Mouse (Mus musculus) myocyte (in vitro differentiated cells): ENCODE results near the gene Grb14. TPM values are rescaled to one million over a fixed set of nuclear protein-coding genes. Genes with fewer than 3 reads are reported as not detected.
A peak's percentile ranks its signal among the peaks of the same experiment; 100 is the strongest.

ENCODE experiments used
- H3K27me3 ChIP-seq: one replicate; pipeline ENCODE4 v1.6.1; 2011; ENCODE audit not compliant: control insufficient read depth, insufficient read depth, insufficient read length
- H3K36me3 ChIP-seq: one replicate; pipeline ENCODE4 v1.6.1; 2011; ENCODE audit not compliant: control insufficient read depth, insufficient read depth
- H3K4me2 ChIP-seq: one replicate; pipeline ENCODE4 v1.6.1; 2011; ENCODE audit warnings: low read depth, control low read depth
- H3K4me3 ChIP-seq: one replicate; pipeline ENCODE4 v1.5.1; 2011; ENCODE audit warnings: mild to moderate bottlenecking, control low read depth, moderate library complexity
- H3K79me2 ChIP-seq: one replicate; pipeline ENCODE4 v1.6.1; 2011; ENCODE audit not compliant: control insufficient read depth, insufficient read depth
- H3ac ChIP-seq: one replicate; pipeline ENCODE4 v1.6.1; 2011; ENCODE audit not compliant: control insufficient read depth, insufficient read length
- CEBPB ChIP-seq: IDR thresholded peaks from 2 replicates; pipeline ENCODE4 v1.6.1; 2011; ENCODE audit warnings: mild to moderate bottlenecking, moderate library complexity; ENCODE audit not compliant: poor library complexity, insufficient read depth, severe bottlenecking
- E2F4 ChIP-seq: IDR thresholded peaks from one replicate; pipeline ENCODE4 v1.6.1; 2011; ENCODE audit warnings: mild to moderate bottlenecking, control low read depth, moderate library complexity; ENCODE audit not compliant: insufficient read depth
- MAX ChIP-seq: IDR thresholded peaks from one replicate; pipeline ENCODE4 v1.6.1; 2011; ENCODE audit warnings: low read depth, mild to moderate bottlenecking, control low read depth
- MYOD1 ChIP-seq, 3 experiments: IDR thresholded peaks; one replicate each; pipeline ENCODE4 v1.6.1; 2011; ENCODE audit warnings: control low read depth in 2 of 3, low read depth in 2 of 3, mild to moderate bottlenecking in 2 of 3, moderate library complexity in 1 of 3; ENCODE audit not compliant: insufficient read length in 2 of 3, control insufficient read depth in 1 of 3
- MYOG ChIP-seq, 3 experiments: IDR thresholded peaks; one replicate each; pipeline ENCODE4 v1.6.1; 2011; ENCODE audit warnings: control low read depth in 2 of 3, low read depth in 2 of 3, mild to moderate bottlenecking in 2 of 3; ENCODE audit not compliant: insufficient read length in 2 of 3, control insufficient read depth in 1 of 3, insufficient read depth in 1 of 3
- POLR2A ChIP-seq: IDR thresholded peaks from one replicate; pipeline ENCODE4 v1.6.1; 2011; ENCODE audit warnings: low read depth, mild to moderate bottlenecking, control low read depth, moderate library complexity; ENCODE audit not compliant: insufficient read length
- POLR2AphosphoS2 ChIP-seq: IDR thresholded peaks from one replicate; pipeline ENCODE4 v1.6.1; 2011; ENCODE audit warnings: low read depth, control low read depth; ENCODE audit not compliant: insufficient read length
- REST ChIP-seq: IDR thresholded peaks from one replicate; pipeline ENCODE4 v1.6.1; 2011; ENCODE audit warnings: mild to moderate bottlenecking, control low read depth, moderate library complexity; ENCODE audit not compliant: insufficient read depth, insufficient read length
- SRF ChIP-seq: IDR thresholded peaks from one replicate; pipeline ENCODE4 v1.6.1; 2011; ENCODE audit warnings: low read depth; ENCODE audit not compliant: control insufficient read depth, insufficient read length
- TCF12 ChIP-seq: IDR thresholded peaks from one replicate; pipeline ENCODE4 v1.6.1; 2011; ENCODE audit warnings: mild to moderate bottlenecking, control low read depth; ENCODE audit not compliant: poor library complexity, insufficient read depth, severe bottlenecking
- TCF3 ChIP-seq: IDR thresholded peaks from one replicate; pipeline ENCODE4 v1.6.1; 2011; ENCODE audit warnings: low read depth, control low read depth; ENCODE audit not compliant: insufficient read length
- USF1 ChIP-seq: IDR thresholded peaks from one replicate; pipeline ENCODE4 v1.6.1; 2011; ENCODE audit warnings: low read depth, mild to moderate bottlenecking, control low read depth, moderate library complexity
- polyA plus RNA-seq: library from polyadenylated mRNA; unstranded; fragments of >200 nt; fragmentation: generic; extraction: Trizol; gene quantifications from one replicate; pipeline ENCODE4 v1.2.1, GENCODE M21; 2012; ENCODE audit warnings: missing spikeins

The Grb14 gene
- polyA plus RNA-seq, 1 experiment = 0.66 TPM

GRCm38 (mm10) chr2:65021691-65022362 lies 3.0 kb downstream of the Grb14 start:
- no peaks in the 10 kb centered on the region for H3K36me3 ChIP-seq

GRCm38 (mm10) chr2:65017375-65017774 lies 7.4 kb downstream of the Grb14 start:
- H3K27me3 ChIP-seq = no peaks in the 10 kb centered on the region
- no peak overlapping the region for H3K4me2 ChIP-seq
- H3K4me3 ChIP-seq = no peak overlapping the region
- no peak for TF ChIP-seq SRF
- TF ChIP-seq MYOD1 (IDR thresholded peaks at IDR 0.05; ENCODE audit: control insufficient read depth in 1 of 3, insufficient read length in 2 of 3, low read depth in 2 of 3) = no peak
- no peak for TF ChIP-seq USF1
- TF ChIP-seq TCF12 = no peak
- TF ChIP-seq CEBPB = no peak
- no peak for TF ChIP-seq POLR2A
- no peak for TF ChIP-seq POLR2AphosphoS2
- TF ChIP-seq REST = no peak
- no peak for TF ChIP-seq TCF3
- no peak for TF ChIP-seq MYOG (IDR thresholded peaks at IDR 0.05; ENCODE audit: control insufficient read depth in 1 of 3, insufficient read depth in 1 of 3, insufficient read length in 2 of 3, low read depth in 2 of 3)
- no peak overlapping the region for H3ac ChIP-seq
- no peaks in the 10 kb centered on the region for H3K36me3 ChIP-seq
- no peaks in the 10 kb centered on the region for H3K79me2 ChIP-seq

More at GRCm38 (mm10) chr2:65021691-65022362, 3.0 kb downstream of the Grb14 start:
- H3K4me2 ChIP-seq = peak overlapping the region; percentile 75
- peak overlapping the region; percentile 5 for H3ac ChIP-seq
- no peaks in the 10 kb centered on the region for H3K27me3 ChIP-seq
- TF ChIP-seq MYOD1 (IDR thresholded peaks at IDR 0.05; ENCODE audit: control insufficient read depth in 1 of 3, insufficient read length in 2 of 3, low read depth in 2 of 3) (peak in 1 of 3 experiments; percentile 24), MYOG (IDR thresholded peaks at IDR 0.05; ENCODE audit: control insufficient read depth in 1 of 3, insufficient read depth in 1 of 3, insufficient read length in 2 of 3, low read depth in 2 of 3) (no peak), TCF12 (no peak)
- H3K79me2 ChIP-seq = no peaks in the 10 kb centered on the region
- no peak overlapping the region for H3K4me3 ChIP-seq

- no peaks in the 10 kb centered on the region for H3K36me3 ChIP-seq
- H3K4me2 ChIP-seq = no peak overlapping the region
- TF ChIP-seq SRF (no peak), USF1 (no peak)
- no peaks in the 10 kb centered on the region for H3K27me3 ChIP-seq
- H3K4me3 ChIP-seq = no peak overlapping the region
- H3K79me2 ChIP-seq = no peaks in the 10 kb centered on the region
- H3ac ChIP-seq = no peak overlapping the region
Observed at GRCm38 (mm10) chr2:65014552-65014951, 10.2 kb downstream of the Grb14 start.

DNA sequence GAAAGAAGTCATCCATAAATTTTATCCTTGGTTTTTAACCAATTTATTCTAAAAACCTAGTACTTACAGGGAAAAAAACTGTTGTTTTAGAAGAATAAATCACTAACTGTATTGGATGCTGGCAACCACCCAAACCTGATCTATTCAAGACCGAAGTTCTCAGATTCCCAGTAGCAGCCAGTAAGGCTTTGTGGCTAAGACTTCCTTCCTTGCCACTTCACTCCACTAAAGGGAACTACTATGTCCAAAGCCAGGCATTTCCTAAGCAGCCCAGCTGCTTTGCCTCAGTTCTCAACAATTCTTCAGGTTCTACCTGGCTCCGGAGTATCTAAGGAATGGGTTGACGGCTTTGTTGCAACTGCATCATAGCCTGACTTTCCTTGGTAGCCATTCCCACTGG lies 14.7 kb downstream of the Grb14 start:
- H3K4me2 ChIP-seq = no peak overlapping the region
- no peak overlapping the region for H3ac ChIP-seq
- no peaks in the 10 kb centered on the region for H3K79me2 ChIP-seq
- no peaks in the 10 kb centered on the region for H3K36me3 ChIP-seq
- H3K4me3 ChIP-seq = no peak overlapping the region
- H3K27me3 ChIP-seq = no peaks in the 10 kb centered on the region
- TF ChIP-seq E2F4 (no peak), MYOG (IDR thresholded peaks at IDR 0.05; ENCODE audit: control insufficient read depth in 1 of 3, insufficient read depth in 1 of 3, insufficient read length in 2 of 3, low read depth in 2 of 3) (no peak), POLR2A (no peak), REST (no peak), POLR2AphosphoS2 (no peak), TCF12 (no peak), MAX (no peak), TCF3 (no peak), SRF (no peak), USF1 (no peak), MYOD1 (IDR thresholded peaks at IDR 0.05; ENCODE audit: control insufficient read depth in 1 of 3, insufficient read length in 2 of 3, low read depth in 2 of 3) (no peak), CEBPB (no peak)

- no peak for TF ChIP-seq MAX
- Histone ChIP-seq H3K4me3 (no peak overlapping the region), H3ac (no peak overlapping the region), H3K79me2 (no peaks in the 10 kb centered on the region), H3K4me2 (peak overlapping the region; percentile 51), H3K27me3 (no peaks in the 10 kb centered on the region), H3K36me3 (no peaks in the 10 kb centered on the region)
Observed at GRCm38 (mm10) chr2:65007396-65007795, 17.4 kb downstream of the Grb14 start.
